Mouse (Mus musculus): Measurements from ENCODE around the gene Synpo2.

Gene Synpo2

DNA sequence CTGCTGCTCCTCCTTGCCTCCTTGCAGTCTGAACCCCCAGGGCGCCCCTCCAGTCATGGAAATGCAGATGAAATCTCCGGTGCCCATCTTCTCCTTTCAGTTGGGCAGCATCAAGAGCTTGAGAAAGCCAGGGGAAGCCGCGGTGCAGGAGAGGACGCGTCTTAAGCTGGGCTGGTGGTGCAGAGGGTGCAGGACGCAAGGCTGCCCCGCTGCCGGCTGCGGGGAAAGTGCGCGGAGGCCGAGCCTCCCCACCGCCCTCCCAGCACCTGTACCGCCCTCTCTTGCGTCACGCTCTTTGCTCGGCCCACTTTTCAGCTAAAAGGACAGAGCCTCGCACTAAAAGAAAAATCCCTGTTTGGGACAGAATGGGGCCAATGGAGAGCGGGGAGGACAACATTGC, at the start of gene Synpo2:
Gene Synpo2, minus strand, starts transcription at position 229 of the 400 bp plus-strand sequence.
- peak; percentile 71 for DNase-seq

DNA sequence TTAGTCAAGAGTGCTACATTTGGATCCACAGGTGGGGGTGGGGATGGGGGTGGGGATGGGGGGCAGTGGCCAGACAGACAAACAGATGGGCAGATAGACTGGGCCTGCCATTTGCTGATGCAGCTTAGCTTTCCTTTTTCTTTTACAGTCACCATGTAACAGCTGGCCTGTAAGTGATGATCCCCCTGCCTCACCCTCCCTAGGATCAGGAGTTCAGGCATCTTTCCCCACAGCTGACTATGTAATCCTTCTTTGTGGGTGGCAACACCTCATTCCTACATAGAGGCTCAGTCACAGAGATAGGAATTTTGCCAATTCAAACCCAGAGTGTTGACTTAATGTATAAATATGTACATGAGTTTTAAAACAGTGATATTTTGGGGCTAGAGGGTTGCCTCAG, 49.7 kb upstream of the Synpo2 start:
- no peak for DNase-seq

DNA sequence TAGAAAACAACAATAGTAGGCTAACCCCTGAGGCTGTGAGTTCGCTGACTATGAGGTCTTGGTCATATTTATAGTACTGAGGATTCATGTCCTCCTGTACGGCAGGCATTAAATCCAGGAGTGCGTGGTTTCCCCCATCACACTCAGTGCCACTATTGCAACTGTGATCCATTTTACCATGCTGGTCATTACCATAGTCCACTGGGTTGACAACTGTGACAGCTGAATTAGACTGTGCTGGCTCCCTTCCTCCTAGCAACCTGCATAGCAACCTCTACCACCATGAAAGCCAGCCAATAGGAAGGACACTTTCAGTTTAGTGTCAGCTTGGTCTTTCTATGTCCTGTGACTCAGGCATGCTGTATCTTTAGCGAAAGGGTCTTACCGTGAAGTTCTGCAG, 48.3 kb upstream of the Synpo2 start:
- no peak for DNase-seq

DNA sequence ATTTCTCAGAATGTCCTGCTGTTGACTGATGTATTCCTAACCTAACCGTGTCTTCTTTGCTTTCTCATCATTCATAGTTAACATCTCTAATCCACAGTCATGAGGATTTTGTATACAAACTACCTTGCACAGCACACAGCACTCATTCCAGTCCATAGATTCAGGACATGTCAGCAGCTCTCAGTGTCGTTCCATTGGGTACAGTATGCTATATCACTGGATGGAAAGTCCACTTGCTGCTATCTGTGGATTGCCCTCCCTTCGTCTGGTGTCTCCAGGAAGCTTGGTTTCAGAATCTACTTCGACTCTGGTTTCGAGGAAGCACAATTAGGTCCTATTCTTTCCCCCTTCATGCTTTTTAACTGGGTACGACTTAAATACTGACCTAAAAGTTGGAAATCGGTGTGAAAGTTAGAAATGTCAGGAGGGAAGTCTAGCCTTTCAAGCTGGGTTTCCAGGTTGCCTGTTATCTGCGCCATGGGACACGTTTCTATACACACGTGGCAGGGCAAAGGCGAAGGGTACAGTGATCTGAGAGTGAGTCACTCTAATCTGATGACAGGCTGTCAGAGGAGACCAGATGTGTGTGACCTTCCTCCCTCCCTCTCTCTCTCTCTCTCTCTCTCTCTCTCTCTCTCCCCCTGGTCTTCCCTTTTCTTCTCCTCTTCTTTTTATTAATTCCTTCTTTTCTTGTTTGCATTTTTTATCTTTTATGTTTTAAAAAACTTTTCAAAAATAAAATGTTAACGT, 47.1 kb upstream of the Synpo2 start:
- DNase-seq, result no peak

DNA sequence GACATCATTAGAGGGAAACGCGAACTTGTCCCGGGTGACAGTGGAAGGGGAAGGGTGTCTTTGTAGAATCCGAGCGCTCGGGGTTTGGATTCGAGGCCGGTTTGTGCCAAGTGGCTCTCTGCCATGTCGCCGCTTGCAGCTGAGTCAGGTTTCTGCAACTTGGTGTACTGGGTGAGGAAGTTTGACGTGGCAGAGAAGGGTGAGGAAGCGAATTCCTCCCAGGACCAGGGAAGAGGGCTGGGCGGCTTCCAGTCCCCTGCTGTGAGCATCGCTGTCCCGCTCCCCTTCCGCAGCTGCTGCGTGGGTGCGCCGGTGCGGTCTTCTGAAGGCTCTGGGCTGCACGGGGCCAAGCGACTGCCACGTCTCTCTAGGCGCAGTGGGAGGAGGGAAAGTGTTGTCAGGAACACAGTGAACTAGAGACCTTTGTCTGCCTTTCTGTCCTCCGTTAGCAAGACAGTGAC, 31.8 kb upstream of the Synpo2 start:
- peak; percentile 75 for DNase-seq

DNA sequence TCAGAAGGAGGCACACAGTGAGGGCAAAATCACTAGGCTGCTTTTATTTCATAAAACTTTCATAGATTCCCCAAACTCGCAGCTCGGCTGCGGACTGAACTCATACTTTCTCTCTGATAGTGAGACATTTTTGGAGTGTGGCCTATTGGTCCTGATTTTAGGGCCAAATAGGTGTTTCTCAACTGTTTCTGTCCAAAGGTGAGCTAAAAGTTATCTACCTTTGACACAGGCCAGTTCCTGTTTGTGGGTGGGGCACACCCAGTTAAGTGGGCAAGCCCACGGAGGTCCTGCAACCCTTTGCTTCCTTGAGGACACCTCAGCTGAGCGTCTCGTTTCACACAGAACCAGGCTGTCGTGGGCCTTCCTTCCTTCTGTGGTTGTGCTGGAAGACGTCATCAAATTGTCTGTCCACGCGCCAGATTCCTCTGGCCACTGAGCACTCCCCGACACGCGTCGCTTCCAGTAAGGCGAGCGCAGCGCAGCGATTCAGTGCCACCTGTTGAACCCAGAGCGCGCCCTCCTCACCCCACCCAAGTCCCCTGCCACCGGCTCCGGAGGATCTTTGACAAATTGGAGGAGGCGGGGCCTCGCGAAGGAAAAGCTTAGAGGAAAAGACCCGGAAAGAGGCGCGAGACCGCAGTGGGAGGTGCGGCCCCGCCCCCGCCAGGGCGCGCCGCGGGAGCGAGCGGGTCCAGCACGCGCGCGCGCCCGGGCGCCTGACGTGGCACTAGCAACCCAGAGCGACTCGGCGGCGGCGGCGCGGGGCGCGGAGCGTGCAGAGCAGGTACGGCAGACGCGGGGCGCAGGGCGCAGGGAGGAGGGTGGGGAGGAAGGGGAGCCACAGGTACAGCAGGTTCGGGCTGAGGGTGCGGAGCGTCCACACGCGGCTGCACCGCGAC, 31.1 kb upstream of the Synpo2 start, which contains the start of gene Sec24d:
Gene Sec24d, plus strand, starts transcription at position 703 of the 899 bp plus-strand sequence.
- peak; percentile 89 for DNase-seq

DNA sequence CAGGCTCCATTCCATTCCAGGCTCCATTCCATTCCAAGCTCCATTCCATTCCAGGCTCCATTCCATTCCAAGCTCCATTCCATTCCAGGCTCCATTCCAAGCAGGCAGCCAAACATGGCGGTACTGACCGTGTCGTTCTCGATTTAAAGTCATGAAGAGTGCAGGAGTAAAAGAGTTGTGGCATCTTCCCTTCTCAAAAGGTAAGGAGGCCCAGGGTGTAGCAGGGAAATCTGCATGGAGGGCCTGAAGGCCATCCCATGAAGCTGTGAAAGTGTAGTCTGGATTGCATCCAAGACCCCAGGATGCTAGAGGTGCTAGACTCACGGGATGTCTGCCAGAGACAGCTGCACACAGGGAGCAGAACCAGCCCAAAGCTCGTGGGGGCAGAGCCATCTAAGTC, 28.8 kb upstream of the Synpo2 start:
- DNase-seq, result peak; percentile 59

DNA sequence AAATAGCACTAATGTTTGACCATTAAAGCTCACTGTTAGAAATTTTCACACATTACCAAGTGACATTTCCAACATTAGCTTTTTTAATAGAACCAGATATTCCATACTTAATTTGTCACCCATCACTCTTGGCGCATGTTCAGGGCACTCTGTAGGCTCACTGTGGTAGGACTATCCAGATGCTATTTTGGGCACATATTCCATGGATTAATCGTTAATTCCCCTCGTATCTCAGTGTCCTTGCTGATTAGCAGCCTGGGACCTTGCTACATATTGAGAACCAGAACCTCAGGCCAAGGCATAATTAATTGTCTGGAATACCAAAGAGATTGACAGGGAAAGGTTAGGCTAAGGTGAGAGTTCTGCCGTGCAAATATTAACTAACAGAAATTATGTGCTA, 22.8 kb upstream of the Synpo2 start:
- DNase-seq, result no peak

DNA sequence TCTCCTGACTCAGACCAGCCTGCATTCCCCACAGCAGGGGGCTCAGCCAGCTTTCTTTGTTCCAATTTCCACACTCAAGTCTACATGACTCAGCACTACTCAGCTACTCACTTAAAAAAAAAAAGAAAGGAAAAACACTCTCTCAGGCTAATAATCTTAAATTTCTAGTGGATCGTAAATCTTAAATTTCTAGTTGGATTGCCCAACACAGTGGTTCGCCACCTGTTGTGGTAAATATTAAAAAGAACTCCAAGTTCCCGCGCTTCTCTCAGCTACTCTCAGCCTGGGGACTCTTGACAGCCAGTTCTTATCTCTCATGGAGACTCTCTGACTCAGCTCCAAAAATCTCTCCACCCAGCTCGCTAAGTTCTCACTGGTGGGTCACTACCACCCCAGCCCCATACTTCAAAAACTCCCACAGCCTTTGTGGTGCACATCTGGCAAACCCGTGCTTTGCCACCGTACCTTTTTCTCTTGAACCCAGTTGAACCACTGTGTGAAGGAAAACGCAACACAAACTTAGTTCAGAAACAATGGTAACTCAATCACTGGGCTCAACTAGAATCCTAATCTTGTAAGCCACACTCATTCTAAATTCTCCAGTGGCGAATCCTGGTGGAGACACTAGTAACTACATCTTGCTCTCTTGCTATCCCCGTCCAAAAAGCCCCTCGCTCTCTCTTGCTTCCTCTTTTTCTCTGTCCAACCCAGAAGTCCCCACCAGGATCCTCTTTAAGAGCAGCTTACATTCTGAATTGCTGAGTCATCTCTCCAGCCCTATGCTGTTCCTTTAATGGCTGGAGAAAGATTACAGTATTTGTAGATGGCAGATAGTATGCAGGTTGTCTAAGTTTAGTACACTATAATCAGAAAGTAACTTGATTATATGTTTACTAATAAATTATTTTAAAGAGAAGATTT, 20.5 kb upstream of the Synpo2 start:
- DNase-seq, result no peak

DNA sequence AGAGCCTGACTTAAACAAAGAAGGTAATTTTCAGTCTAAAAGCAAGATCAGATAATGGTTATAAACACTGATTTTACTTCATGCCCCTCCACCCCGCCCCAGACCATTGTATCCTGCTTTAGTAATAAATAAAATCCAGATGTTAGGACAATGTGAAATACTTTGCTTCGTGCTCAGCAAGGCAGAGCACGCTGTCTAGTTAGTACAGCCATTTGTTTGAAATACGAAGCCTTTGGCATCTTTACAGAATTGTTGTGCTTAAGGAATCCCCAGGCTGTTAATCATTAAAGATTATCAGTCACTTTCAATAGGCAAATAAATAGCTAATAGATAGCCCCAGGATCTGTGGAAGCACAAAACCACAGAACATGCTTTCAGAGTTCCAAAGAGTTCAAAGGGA, 9.7 kb upstream of the Synpo2 start:
- DNase-seq, result no peak

DNA sequence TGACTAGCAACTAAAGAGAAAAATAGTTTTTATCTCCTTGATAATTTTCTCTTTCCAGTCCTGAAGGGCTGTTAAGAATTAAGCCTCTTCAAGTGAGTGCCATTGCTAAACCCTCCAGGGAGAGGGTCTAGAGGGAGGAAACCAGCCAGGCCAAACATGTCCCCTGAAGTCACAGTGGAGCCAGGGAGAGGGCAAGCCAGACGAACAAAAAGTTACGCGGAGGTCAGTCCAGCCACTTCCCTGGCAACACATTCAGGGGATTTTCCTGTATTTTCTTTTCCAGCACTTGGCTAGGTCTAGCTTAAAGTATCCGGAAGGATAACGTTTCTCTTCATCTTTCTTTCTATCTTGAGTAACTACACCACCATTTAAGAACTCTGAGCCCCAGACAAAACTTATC, 8.4 kb upstream of the Synpo2 start:
- DNase-seq, result peak; percentile 24

DNA sequence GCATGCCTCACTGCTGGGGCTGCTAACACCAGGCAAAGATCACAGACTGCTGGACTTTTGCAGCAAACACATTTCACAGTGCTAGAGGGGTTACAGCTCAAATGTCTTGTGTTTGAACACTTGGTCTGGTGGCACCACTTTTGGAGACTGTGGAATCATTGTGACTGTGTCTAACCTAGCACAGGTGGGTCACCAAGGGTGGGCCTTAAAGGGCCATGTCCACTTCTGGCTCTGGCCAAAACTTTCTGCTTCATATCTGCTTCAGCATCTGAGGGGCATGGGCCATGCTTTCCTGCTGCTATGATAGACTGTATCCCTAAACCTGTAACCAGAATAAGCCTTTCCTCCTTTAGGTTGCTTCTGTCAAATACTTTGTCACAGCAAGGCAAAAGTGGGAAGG, 1.5 kb upstream of the Synpo2 start:
- no peak for DNase-seq

DNA sequence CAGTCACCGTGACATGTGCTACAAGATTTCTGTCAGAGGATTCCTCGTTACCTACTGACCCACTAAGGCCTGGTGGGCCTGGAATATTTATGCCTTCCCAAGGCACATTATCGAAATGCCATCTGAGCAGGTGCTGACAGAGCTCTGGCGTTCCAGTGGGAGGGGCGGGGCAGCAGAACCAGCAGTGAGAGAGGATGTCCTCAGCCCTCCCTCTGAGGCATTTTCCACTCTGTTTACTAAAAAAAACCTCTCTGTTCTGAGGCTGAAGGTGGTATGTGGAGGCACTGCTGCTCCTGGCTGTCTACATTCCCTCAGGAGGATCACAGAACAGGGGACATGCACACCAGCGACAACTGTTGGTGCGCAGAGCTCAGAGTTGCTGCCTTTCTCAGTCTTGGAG, 1.1 kb upstream of the Synpo2 start:
- DNase-seq, result no peak

DNA sequence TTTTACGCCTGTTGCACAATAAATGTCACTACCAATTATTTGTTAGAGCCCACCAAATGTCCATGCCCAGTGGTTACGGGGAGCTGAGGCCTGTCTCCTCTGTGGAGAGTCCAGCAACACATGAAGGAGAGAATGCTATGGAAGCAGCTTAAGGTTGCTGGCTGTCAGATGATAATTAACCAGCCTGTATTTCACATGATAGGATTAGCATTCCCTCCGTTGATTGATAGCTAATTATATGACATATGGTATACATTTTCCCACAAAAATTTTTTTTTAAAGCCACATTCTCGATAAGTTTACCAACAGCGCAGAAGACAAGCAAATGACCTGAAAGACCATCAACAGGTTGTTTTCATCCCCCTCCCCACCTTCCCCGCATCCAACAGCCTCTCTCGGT, 454 bp downstream of the Synpo2 start:
- no peak for DNase-seq

DNA sequence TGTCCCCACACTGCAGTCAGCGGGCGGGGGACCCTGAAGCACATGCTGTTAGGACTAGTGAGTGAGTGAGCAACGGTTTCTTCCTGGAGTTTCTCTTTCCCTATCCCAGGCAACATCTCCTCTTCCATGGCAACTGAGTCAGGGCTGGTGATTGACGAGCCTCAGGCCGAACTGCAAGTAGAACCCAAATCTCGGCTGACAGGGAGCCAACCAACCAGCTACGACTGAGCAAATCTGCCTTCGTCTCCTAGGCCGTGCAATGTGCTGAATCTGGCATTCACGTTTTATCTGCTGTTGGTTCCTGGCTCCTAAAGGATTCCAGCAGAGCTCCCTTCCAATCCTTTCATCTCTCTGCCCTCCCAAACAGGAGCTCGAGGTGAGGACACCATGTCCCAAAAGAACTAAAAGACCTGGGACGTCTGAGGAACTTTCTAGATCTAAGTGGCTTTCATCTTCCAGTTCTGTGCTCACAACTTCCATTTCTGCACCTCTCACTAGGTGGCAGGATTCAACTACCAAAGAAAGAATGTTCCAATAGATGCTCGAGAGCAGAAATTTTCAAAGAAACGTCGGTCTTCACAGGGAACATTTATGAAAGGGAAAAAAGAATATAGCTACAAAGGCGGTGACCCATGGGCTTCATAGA, 1.6 kb downstream of the Synpo2 start:
- DNase-seq, result peak; percentile 68

DNA sequence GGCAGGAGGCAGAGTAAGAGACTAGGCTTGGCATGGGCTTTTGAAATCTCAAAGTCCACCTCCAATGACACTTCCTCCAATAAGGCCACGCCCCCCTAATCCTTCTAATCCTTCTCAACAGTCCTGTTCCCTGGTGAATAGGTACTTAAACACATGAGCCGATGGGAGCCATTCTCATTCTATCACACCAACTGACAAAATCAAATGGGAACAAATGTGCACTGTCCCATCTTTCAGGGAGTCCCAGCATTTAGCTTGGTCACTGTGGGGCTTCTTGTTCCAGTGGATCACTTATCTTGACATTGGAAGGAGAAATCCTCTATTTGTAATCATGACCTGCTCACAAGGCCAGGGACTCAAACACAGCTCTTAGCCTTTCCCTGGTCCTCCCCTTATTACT, 4.3 kb downstream of the Synpo2 start:
- DNase-seq, result no peak

DNA sequence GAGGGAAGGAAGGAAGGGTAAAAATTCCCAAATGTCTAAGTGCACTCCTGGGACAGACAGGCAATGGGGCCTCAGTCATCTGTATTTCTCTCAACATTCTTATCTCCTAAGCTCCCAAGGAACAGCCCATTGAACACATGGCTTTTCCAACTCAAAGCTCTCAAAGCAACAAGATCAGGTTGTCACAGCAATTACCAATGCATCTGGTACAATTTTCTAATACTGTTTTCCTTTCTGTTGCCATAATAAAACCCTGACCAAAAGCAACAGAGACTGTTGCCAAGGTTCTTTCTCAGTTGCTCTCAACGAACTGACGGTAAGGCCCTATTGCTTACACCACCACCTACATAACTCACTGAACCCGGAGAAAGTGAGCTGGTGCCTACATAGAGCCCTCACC, 8.7 kb downstream of the Synpo2 start:
- no peak for DNase-seq

DNA sequence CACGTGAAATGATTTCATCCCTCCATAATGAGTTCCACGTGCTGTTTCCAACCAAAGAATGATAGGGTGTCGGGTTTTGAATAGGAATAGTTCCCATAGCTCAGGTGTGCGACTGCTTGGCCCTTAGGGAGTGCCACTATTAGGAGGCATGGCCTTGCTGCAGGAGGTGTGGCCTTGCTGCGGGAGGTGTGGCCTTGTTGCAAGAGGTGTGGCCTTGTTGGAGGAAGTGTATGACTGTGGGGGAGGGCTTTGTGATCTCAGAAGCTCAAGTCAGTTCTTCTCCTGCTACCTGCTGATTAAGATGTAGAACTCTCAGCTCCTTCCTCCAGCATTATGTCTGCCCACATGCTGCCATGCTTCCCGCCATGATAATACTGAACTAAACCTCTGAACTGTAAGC, 17.3 kb downstream of the Synpo2 start:
- DNase-seq, result no peak

DNA sequence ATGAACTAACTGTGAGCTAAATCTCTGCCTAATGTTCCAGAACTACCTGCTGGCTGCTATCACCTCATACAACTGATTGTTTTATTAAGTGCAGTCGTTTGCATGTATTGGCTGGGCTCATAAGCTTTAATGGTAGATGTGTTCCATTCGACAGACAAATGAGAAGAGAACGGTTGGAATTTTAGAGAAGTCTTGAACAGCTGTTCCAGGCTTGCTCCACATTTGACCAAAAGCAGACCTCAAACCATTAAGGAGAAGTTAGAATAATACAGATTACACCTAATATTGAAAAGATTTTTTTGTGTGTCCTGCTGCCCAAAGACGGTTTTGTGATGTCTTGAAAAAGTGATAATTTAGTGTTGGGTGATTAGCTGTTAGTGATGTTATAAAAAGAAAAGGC, 27.1 kb downstream of the Synpo2 start:
- no peak for DNase-seq

DNA sequence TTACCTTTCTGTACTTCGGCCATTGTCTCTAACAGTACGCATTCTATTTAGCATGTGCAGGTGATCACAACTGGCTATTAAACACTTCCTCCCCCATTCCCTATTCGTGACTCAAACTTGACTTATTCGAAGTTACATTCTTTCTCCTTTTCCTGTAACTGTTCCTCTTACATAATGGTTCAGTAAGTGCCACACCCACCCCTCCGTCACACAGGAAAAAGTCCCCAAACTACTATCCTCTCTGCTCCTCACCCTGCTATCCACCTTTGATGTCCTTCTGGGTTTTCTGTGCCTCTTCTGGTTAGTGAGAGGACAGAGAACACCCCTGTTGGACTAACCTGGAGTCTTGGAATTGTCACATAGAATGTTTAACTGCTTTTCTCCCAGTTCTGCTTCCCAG, 28.6 kb downstream of the Synpo2 start:
- no peak for DNase-seq

DNA sequence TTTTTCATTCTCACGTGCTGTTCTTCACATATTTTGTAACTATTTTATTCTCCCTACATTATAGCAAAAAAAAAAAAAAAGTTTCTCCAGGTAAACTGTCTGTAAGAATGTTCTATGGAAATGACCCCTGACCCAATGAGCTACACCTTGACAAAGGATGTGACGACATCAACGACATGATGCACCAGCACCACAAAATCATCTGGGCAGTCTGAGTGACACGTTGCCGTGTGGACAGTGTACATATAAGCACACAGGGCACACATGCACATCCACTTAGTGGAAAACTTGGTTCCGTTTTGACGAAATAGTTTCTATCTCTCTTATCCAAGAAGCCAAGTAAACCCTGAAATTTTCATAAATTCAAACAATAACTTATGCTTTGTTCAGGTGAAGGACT, 30.5 kb downstream of the Synpo2 start:
- DNase-seq, result no peak

DNA sequence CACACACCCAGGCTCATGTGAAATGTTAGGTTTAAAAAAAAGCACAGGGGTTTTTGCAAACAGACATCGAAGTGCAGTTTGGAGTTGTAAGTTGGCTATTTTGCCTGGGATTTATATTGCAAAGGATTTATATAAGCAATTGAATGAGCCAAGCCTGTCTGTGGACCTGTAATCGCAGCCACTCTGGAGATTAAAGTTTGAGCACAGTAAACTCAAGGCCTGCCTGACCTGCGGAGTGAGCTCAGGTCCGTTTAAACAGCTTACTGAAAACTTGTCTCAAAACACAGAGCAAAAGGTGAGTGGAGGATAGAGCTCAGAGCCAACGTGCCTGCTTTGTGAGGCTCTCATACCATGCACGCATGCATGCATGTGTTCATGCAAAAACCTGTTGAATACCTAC, 30.9 kb downstream of the Synpo2 start:
- DNase-seq, result no peak

All from lung, postnatal 10 days (tissue).